Mouse (Mus musculus) kidney, adult 9 months (tissue): Measurements from ENCODE around the gene Pfas.
"Not testable (repeated sequence)": the region's sequence is repeated elsewhere in the genome, so short reads cannot be mapped to it uniquely, and the experiment has no call there.

Experiments
- DNase-seq: peaks from one replicate; pipeline ENCODE4 v3.0.0; 2022

Pfas gene

DNA sequence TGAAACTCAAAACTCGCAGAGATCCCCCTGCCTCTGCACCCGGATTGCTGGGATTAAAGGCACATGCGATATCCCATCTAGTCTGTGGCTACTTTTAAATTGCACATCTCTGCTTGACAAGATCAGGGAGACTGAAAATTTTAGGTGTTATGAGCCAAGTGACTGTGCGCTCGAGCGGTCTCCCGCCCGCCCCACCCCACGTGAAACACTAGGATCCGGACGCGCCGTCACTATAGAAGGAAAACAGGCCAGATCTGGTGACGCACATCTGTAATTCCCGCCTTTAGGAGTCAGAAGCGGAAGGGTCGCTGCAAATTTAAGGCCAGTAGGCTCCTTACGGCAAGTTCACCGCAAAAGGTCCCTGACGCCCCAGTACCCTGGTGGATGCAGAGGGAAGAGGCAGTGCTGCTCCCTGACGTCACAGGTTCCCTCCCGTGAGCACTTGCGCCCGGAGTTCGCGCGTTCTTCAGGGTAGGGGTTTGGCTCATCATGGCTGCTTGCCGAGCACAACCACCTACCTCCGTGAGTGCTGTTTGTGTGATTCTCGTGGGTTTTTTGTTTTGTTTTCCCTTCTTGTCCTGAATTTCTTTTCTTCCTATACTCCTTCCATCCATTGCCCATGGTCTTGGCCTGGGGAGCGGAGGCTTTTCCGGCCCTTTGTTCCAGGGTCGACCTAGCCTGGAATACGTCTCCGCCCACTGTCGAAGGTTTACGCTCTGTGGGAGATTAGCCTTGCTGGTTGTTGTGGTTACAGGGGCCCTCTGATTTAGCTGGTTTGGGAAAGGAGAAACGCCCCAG, 7.6 kb upstream of the Pfas start, which contains the start of gene Ctc1:
Gene Ctc1, plus strand, starts transcription at position 268 of the 798 bp plus-strand sequence.
- peak; percentile 90 for DNase-seq

DNA sequence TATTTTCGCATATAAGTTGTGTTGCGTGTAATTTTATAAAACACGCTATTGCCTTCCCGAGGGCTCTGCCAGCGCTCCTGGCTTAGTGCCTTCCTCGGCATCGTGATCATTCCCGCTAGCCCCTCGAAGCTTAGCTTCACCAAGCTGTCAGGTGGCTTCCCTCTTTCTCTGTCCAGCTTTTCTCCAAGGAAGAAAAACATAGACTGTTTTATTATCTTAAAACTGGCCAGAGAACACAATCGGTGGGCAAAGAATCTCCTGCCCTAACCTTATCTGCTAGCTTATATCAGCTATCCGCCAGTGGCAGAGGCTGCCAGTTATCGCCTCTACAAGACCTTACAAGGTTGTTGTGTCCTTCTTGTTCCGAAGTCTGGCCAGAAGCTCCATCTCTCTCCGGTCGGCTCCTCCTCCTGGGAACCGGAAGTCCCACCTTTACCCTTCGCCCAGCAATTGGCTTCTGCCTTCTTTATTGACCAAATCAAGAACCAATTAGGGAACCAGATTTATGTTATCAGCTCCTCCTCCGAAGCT, 3.9 kb upstream of the Pfas start:
- DNase-seq, result peak; percentile 96

DNA sequence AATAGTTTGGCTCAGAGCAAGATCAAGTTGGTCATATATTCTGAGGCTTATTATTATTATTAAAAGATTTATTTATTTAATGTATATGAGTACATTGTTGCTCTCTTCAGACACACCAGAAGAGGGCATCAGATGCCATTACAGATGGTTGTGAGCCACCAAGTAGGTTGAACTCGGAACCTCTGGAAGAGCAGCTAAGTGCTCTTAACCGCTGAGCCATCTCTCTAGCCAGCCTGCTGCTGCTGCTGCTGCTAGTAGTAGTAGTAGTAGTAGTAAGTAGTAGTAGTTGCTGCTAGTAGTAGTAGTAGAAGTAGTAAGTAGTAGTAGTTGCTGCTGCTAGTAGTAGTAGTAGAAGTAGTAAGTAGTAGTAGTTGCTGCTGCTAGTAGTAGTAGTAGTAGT, 3.2 kb upstream of the Pfas start:
- not testable (repeated sequence) for DNase-seq

- no peak for DNase-seq
These were observed 2.4 kb upstream of the Pfas start for GRCm38 (mm10) chr11:69010400-69011323.

- DNase-seq, result no peak
These were observed 1.2 kb upstream of the Pfas start for GRCm38 (mm10) chr11:69009508-69009907.

DNA sequence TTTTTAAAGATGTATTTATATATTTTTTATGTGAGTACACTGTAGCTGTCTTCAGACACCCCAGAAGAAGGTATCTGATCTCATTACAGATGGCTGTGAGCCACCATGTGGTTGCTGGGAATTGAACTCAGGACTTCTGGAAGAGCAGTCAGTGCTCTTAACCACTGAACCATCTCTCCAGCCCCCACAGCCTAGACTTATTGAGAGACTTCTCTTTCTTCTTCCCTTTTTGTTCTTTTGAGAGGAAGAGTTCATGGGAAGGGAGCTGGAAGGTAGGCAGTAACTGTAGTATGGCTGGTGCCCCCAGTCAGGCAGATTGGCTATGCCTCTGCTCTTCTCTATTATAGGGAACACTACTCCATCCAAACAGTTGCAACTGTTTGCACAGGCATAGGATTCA, 1.7 kb downstream of the Pfas start:
- DNase-seq, result not testable (repeated sequence)

- no peak for DNase-seq
These were observed 3.1 kb downstream of the Pfas start for GRCm38 (mm10) chr11:69005193-69005592.

- DNase-seq, result no peak
These were observed 4.7 kb downstream of the Pfas start for GRCm38 (mm10) chr11:69003592-69003991.

DNA sequence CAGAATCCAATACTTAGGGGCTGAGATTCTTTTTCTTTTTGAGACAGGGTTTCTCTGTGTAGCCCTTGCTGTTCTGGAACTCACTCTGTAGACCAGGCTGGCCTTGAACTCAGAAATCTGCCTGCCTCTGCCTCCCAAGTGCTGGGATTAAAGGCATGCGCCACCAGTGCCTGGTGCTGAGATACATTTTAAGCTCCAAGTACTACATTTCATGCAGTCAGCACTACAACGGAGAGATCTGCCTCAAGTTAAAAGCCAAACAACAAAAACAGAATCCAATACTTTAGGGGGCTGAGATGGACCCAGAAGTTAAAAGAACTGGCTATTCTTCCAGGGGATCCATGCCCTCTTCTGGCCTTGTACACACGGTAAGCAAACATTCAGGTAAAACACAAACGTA, 5.5 kb downstream of the Pfas start:
- DNase-seq, result not testable (repeated sequence)

- no peak for DNase-seq
These were observed 11.2 kb downstream of the Pfas start for GRCm38 (mm10) chr11:68997080-68997479.

DNA sequence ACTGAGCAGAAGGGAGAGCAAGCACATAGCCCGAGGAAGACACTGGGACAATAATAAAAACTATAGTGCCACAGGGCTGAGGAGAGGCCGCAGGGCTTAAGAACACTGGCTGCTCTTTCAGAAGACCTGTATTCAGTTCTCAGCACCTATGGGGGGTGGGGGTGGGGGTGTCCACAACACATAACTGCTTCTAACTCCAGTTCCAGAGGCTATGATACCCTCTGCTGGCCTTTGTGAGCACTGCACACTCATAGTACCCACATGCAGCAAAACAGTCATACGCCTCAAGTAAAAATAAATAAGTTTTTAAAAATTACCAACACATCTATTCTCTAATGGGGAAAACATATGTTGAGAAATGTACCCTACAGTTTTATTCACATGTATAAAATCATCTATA, 13.9 kb downstream of the Pfas start:
- no peak for DNase-seq

DNA sequence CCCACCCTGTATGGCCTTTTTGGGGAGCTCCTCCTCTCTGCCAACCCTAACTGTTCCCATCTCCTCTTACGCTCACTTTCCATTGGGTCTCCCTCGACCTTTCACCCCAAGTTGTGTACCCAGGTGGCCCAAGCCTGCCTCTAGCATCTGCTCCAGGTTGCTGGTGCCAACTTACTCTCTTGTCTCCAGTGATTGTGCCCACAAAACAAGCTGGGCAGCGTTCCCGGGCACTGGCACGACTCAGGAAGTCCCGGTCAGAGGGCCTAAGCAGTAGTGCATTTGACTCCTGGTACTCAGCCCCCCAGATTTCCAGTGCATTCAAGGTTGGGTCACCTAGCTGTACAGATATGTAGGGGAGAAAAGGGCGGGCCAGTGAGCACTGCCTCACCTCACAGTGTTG, 15.1 kb downstream of the Pfas start:
- DNase-seq, result no peak

DNA sequence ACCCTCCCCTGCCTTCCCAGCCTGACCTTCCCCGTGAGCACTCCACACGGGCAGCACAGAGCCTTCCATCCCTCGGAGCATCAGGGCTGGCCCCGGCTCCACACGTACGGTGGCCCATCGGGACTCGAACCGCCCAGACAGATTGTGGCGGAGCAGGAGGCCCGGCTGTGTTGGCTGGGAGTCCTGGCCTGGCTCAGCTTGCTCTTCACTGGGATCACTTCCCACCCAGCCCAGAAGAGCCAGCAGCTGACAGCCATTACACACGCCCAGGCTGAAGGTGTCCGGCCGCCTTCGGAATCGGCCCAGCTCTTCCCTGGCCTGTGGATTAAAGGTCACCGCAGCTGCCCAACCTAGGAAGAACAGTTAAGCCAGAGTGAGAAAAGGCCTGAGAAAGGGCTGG, 19.9 kb downstream of the Pfas start:
- DNase-seq, result no peak

GRCm38 (mm10) chr11:68987365-68987882, 20.8 kb downstream of the Pfas start:
- DNase-seq, result no peak

DNA sequence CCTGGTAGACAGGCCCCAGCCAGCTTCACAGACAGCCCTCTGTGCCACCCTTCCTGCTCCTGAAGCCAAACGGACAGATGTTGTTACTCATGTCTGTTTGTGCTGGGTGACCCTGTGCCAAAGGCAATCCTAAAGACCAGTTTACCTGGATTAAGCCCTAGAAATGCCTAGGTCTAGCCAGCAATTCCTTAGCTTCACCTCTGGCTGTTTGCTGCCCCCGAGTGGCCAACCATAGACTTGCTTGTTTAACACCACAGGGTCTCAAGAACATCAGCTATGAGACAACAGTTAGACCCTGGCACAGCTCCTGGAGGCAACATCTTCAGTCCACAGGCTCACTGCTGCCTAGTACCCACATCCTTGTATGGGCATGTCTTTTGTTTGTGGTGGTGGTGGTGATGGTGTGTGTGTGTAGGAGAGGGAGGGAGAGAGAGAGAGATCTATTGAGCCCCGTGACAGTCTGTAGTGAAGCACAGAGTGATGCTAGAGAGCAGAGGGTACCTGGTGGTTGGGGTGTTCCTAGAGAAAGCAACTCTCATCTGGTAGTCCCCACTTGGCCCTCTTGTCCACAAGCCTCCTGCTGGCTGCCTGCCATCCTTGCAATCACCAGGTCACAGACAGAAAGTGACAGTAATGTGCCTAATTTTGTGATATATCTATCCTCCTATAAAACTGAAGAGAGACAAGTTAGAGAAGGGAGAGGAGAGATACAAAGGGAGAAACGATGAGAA, 25.5 kb downstream of the Pfas start:
- peak; percentile 87 for DNase-seq

GRCm38 (mm10) chr11:68980919-68981318, 27.3 kb downstream of the Pfas start:
- DNase-seq, result no peak

DNA sequence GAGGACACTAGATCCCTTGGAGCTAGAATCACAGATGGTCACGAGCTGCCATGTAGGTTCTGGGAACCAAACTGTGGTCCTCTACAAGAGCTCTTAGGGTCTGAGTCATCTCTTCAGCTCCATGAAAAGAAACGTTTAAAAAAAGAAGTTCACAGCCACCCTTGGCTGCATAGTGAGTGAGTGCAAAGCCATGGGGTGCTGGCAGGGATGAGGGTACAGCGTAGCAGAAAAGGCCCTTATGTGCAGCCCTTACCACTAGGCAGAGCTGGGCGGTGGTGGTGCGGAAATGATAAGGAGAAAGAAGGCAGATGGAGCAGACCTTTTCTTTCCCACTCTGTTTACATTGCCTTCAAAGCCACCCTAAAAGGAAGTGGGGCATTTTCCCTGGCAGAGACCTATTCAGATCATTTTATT, 28.9 kb downstream of the Pfas start:
- DNase-seq, result no peak

DNA sequence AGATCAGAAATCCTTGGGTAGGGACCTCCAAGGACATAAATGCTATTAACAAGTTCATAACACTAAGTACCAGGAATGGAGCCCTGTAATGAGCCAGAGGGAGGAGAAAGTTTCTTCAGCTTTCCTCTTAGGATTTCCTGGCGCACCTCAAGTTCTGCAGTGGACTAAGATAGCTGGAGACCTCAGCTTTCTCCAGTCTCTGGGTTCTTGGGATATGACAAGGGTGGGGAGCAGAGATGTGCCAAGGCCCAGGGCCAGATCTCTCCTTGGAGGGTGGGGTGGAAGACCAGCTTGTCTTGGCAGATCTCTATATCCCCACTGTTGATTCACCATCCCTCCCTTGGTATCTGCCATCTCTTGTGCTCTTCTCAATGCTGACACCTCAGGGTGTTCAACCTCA, 32.7 kb downstream of the Pfas start:
- DNase-seq, result no peak

DNA sequence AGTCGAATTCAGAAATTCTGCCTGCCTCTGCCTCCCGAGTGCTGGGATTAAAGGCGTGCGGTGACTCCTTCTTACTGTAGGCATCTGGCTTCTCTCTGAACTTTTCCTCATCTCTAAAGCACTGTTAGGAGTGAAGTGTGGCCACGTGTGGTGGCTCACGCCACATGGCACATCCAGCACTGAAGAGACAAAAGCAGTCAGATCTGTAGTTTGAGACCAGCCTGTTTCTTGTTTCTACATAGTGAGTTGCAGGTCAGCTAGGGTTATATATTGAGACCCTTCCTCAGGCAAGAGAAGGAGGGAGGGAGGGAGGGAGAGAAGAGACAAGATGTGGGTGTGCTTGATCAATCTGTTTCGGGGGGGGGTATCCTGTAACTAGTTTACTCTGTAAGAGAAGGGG, 33.2 kb downstream of the Pfas start, which contains the start of gene Rangrf:
Gene Rangrf, minus strand, starts transcription at position 101 of the 400 bp plus-strand sequence.
- DNase-seq, result no peak

GRCm38 (mm10) chr11:68974059-68974450, 34.2 kb downstream of the Pfas start:
- DNase-seq, result no peak

GRCm38 (mm10) chr11:68973250-68974058, 34.8 kb downstream of the Pfas start:
- DNase-seq, result peak; percentile 91

GRCm38 (mm10) chr11:68970232-68970631, 38.0 kb downstream of the Pfas start:
- DNase-seq, result peak; percentile 65
